Mouse (Mus musculus): ENCODE measurements around the gene Wnt7b.

The Wnt7b gene

DNA sequence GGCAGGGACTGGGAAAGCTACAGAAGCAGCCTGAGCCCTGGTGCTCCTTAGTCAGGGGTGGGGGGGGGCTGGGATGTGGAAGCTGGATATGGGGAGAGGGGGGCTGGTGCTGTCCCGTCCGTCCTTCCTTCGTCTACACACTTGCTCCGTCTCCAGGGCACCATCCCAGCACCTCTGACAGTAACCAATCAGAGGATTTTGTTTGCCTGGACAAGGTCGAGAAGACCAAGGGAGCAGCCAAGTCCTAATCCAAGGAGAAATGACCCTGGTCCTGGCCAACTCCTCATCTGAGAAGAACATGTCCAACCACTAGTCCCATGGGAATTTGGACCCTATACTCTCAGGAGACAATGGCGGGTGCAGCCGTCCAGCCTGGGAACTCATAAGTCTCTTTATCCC, 18.4 kb upstream of the Wnt7b start:
- DNase-seq: no peak

DNA sequence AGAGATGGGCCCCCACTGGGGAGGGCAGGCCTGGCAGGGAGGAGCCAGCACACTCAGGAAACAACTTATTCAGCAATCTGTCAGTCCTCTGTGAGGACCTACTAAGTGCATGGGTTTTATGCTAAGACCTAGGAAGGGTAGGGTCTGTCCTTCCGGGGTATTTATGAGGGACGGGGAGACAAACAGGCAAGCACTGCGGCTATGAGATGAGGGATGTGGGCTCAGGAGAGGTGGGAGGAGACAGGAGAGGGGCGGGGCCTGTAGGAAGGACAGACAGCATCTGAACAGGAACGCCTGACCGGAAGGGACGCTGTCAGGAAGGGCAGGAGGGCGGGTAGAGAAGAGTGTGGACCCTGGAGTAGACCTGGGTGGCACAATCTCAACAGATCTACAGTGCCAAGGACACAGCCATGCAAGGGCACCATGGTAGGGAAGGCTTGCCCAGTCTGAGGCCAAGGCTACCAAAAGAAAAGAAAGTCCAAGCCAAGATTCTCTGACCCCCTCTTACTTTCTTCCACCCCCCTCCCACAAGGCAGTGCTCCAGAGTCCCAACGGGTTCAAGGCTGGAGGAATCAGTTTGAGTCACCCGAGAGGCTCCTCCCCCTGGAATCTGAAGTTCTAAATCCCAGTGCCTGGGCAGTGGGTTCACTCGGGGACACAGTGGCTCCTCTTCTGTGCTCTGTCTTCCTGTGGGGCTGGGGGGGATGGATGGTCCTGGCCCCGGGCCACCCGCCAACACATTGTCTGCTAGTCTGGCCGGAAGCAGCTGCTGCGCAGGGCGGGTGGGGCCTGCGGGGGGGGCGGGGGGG, 17.8 kb upstream of the Wnt7b start:
- peak; percentile 84 to 89 for DNase-seq

GRCm38 (mm10) chr15:85598984-85599886, 17.0 kb upstream of the Wnt7b start:
- DNase-seq: peak; percentile 64 to 81

GRCm38 (mm10) chr15:85598443-85598842, 16.2 kb upstream of the Wnt7b start:
- no peak for DNase-seq

- peak in 1 of 2 experiments; percentile 35 for DNase-seq
These were observed 15.1 kb upstream of the Wnt7b start for GRCm38 (mm10) chr15:85597403-85597802.

DNA sequence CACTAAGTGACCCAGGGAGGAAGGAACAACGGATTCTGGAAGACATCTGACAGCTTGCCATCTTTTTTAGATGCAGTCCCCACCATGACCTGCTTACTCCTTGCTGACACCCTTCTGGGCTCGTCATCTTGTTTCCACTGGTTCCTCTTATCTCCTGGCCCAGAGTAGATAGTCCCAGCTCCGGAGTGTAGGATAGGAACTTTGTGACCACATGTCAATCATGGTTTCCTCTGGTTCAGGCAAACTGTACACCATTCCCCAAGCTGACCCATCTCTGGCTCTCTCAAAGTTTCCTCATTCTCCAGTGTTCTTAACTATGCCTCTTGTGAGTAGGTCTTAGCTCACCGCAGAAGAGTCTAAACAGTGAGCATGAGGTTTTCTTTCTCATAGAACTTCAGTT, 10.4 kb upstream of the Wnt7b start:
- DNase-seq: no peak

DNA sequence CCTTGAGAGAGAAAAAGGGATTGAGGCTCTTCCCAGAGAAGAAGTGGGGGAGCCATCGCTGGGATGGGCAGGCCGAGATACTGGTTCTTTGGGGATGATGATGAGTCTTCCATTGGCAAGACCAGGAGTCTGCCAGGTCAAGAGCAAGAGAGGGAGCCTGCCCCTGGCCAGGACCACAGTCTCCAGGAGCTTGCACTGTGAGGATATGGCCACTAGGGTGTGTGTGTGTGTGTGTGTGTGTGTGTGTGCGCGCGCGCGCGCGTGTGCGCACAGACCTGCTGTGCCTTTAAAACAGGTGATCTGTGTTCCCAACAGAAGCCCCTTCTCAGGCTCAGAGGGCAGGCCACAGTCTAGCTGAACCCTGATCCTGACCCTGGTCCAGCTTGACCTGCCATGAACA, 8.6 kb upstream of the Wnt7b start:
- DNase-seq: no peak

GRCm38 (mm10) chr15:85583504-85583903, 1.2 kb upstream of the Wnt7b start:
- DNase-seq: peak; percentile 51 to 70

DNA sequence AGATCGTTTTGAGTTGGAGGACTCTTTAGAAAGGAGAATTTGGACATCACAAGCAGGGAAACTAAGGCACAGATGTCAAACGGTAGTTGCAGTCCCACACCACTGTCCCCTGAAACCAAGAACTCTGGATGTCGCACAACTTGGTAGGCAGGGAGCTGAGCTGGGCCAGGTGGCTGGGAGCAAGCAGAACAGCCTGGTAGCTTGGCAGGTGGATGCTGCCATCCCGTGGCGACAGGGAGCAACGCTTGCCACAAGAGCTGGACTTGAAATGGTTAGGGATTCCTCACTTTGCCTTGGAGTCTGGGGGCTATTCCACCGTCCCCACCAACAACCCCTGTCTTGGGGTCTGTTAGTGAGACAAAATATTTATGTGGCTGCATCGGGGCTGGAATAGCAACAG, 751 bp upstream of the Wnt7b start:
- peak; percentile 69 to 81 for DNase-seq

GRCm38 (mm10) chr15:85581563-85582064, 659 bp downstream of the Wnt7b start:
- DNase-seq: no peak

GRCm38 (mm10) chr15:85580934-85581562, 1.2 kb downstream of the Wnt7b start:
- no peak for DNase-seq

- DNase-seq: no peak
These were observed 1.8 kb downstream of the Wnt7b start for GRCm38 (mm10) chr15:85580483-85580882.

GRCm38 (mm10) chr15:85577583-85578460, 4.5 kb downstream of the Wnt7b start:
- no peak for DNase-seq

- no peak for DNase-seq
These were observed 5.5 kb downstream of the Wnt7b start for GRCm38 (mm10) chr15:85576511-85577440.

DNA sequence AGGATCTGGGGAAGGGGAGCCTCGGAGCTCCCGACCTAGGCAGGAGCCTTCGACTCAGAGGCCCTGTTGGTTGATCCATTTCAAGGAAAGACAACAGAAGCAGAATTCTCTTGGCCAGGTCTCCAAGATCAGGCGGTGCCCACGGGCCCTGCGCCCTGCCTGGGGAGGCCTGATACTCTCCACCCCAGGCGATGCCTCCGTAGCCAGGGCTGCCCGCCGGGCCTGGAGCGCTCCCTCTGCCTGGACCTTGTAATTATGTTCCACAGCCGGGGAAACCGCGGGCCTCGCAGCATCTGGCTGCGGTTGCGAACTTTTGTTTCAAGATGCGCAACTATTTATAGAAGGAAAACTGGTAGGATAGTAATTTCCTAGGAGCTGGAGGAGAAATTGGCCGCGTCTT, 6.2 kb downstream of the Wnt7b start:
- DNase-seq: no peak

DNA sequence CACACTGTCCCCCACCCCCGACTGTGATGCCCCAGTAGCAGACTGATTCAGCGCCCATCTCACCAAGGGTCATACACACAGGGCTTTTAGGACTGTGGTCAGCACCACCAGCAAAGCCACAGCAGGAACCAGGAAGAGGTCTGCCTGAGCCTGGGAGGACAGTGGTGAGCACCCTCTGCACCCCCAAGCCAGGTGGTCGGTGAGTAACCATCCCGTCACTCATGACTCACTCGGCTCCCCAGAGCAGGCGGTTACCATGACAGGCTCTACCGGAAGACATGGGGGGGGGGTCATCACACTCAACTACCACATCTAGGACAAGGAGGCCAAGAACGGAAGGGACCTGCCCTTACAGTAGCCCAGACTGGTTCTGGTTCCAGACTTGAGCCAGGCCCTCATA, 7.7 kb downstream of the Wnt7b start:
- no peak for DNase-seq

GRCm38 (mm10) chr15:85574086-85574485, 8.2 kb downstream of the Wnt7b start:
- DNase-seq: no peak

GRCm38 (mm10) chr15:85572619-85573254, 9.5 kb downstream of the Wnt7b start:
- DNase-seq: no peak

DNA sequence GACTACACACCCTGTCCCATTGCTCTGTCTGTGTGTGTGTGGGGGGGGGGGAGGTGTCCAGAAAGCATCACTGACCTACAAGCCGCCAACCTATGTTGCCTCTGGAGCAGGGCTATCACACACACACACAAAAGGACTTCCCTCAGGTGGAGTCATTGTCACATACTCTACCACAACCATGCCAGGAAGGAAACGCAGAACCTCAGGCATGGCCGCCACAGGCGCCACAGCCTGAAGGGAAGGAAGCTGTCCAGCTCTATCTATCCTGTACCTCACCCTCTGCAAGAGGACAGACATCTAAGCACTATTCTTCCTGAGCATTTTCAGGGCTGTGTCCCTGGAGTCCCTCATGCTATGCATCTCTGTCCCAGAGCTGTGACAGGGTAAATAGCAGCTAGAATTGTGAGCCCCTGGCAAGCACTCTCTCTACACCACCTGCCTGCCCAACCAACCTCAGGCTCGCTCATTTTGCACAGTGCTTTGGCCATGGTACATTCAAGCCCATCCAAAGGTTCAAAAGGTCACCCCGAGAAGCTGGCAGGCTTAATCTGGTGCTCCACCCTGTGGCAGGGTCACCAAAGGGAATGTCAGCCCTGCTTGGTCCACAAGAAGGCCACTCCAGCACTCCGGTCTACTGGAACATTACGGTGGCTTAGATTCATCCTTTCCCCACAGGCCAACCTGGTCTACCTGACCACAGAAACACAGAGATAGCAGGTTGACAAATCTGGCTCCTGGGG, 12.1 kb downstream of the Wnt7b start:
- DNase-seq: peak; percentile 33 to 43
